Mouse (Mus musculus) cortical plate, adult 2 months (tissue): ENCODE data around the gene Hnrnpl.

Experiments used
- CTCF ChIP-seq: fragments of 200-500 bp; IDR thresholded peaks from 2 replicates; pipeline ENCODE4 v1.5.1; 2011; ENCODE audit warnings: mild to moderate bottlenecking, control low read depth, low read length; ENCODE audit not compliant: insufficient read depth; ENCODE audit errors: extremely low read depth
- POLR2A ChIP-seq: fragments of 200-500 bp; IDR thresholded peaks from 2 replicates; pipeline ENCODE4 v1.6.1; 2011; ENCODE audit warnings: mild to moderate bottlenecking, low read length, control low read depth; ENCODE audit not compliant: insufficient read depth; ENCODE audit errors: extremely low read depth

GRCm38 (mm10) chr7:28822993-28823903 lies 14.9 kb downstream of the Hnrnpl start:
- no peak for TF ChIP-seq CTCF
- no peak for TF ChIP-seq POLR2A
